24 mouse cellular contexts compared by ENCODE assay signal in genomic region chr11:114481037-114481436, GRCm38 (mm10).
DNase-seq lines count a peak whose midpoint lies in the region; ATAC-seq and TF ChIP-seq lines count a peak whose summit lies in the region.
"Had no signal": no experiment of that assay in that cellular context is flagged by ENCODE, and none has a peak within 500 bp of the region (broad histone marks: within the 10 kb centered on the region; RNA-seq: fewer than 3 reads in every experiment).

No protein-coding gene starts in this region.

- H3K36me3 ChIP-seq in midbrain, postnatal 0 days (ENCODE audit: insufficient read depth, low read length): no peaks in the 10 kb centered on the region
- H3K36me3 ChIP-seq in midbrain, embryonic 16.5 days (ENCODE audit: control insufficient read depth, insufficient read depth, low read length): no peaks in the 10 kb centered on the region
- H3K36me3 ChIP-seq: forebrain, embryonic 10.5 days; heart, embryonic 10.5 days; heart, embryonic 13.5 days; hindbrain, embryonic 15.5 days; intestine, embryonic 15.5 days had no signal

- no peak overlapping the region for H3K4me2 ChIP-seq in midbrain, postnatal 0 days (ENCODE audit: low read depth, low read length, poor library complexity, severe bottlenecking)
- no peak overlapping the region for H3K4me2 ChIP-seq in midbrain, embryonic 16.5 days (ENCODE audit: low read length)
- H3K4me2 ChIP-seq: forebrain, embryonic 13.5 days; heart, embryonic 13.5 days; hindbrain, embryonic 15.5 days; intestine, embryonic 15.5 days had no signal

- H3K27me3 ChIP-seq in midbrain, postnatal 0 days (ENCODE audit: insufficient read depth, low read length): no peaks in the 10 kb centered on the region
- H3K27me3 ChIP-seq in midbrain, embryonic 16.5 days (ENCODE audit: control insufficient read depth, insufficient read depth, low read depth, low read length): no peaks in the 10 kb centered on the region
- H3K27me3 ChIP-seq: forebrain, embryonic 13.5 days; hindbrain, embryonic 15.5 days; intestine, embryonic 15.5 days had no signal

- WGBS in midbrain, postnatal 0 days: 66% methylated on average over 7 of the region's 7 CpGs
- 68% methylated on average over 7 of the region's 7 CpGs for WGBS in midbrain, embryonic 16.5 days

- no peak for TF ChIP-seq POLR2A in brain, embryonic 14.5 days (IDR thresholded peaks at IDR 0.05; ENCODE audit: borderline replicate concordance, extremely low read depth, insufficient read depth, insufficient read length, poor library complexity, severe bottlenecking)

- no peak overlapping the region for H3K4me3 ChIP-seq in layer of hippocampus, adult 2 months
- H3K4me3 ChIP-seq in midbrain, postnatal 0 days (ENCODE audit: low read depth, low read length): no peak overlapping the region
- no peak overlapping the region for H3K4me3 ChIP-seq in midbrain, embryonic 16.5 days (ENCODE audit: low read depth, low read length)
- H3K4me3 ChIP-seq: forebrain, embryonic 10.5 days; forebrain, embryonic 13.5 days; heart, adult 2 months; heart, embryonic 10.5 days; heart, embryonic 13.5 days; hindbrain, embryonic 15.5 days; intestine, embryonic 15.5 days had no signal

- DNase-seq in cerebellum, adult 9-11 months: peak; percentile 59
- no peak for DNase-seq in cerebellum, postnatal 10 days
- DNase-seq in layer of hippocampus, adult 2 months (ENCODE audit: low spot score in 2 of 2): no peak
- DNase-seq in layer of hippocampus, postnatal 10 days (ENCODE audit: low spot score in 2 of 2): no peak
- DNase-seq in midbrain, postnatal 0 days (ENCODE audit: low spot score): no peak
- no peak for DNase-seq in brain, embryonic 14.5 days (ENCODE audit: low read depth)
- no peak for DNase-seq in spleen, postnatal 10 days (ENCODE audit: low spot score in 2 of 2)
- DNase-seq: adrenal gland, postnatal 10 days; adrenal gland, postnatal 36 days; cerebellum, adult 11 months; gastrocnemius, postnatal 10 days; gastrocnemius, postnatal 36 days; heart, adult 2 months; heart, postnatal 14 days; heart, postnatal 4 days had no signal

- no peak for ATAC-seq in midbrain, postnatal 0 days (ENCODE audit: low FRiP score)
- no peak for ATAC-seq in midbrain, embryonic 16.5 days
- ATAC-seq: CD4-positive, CD25-positive, alpha-beta regulatory T cell, adult 4 months; forebrain, embryonic 13.5 days; forebrain, embryonic 16.5 days; intestine, embryonic 15.5 days had no signal

- no peak overlapping the region for H3K9ac ChIP-seq in midbrain, postnatal 0 days (replicated peaks; ENCODE audit: low read length, poor library complexity, severe bottlenecking)
- H3K9ac ChIP-seq in midbrain, embryonic 16.5 days (ENCODE audit: low read depth, low read length): no peak overlapping the region
- H3K9ac ChIP-seq: forebrain, embryonic 13.5 days; heart, embryonic 13.5 days; hindbrain, embryonic 15.5 days; intestine, embryonic 15.5 days had no signal

- no peaks in the 10 kb centered on the region for H3K4me1 ChIP-seq in midbrain, postnatal 0 days (ENCODE audit: insufficient read depth, low read length)
- H3K4me1 ChIP-seq in midbrain, embryonic 16.5 days (ENCODE audit: control insufficient read depth, insufficient read depth, low read length): peaks cover 3% of the 10 kb centered on the region; the same call in 1 of the 2 replicates
- H3K4me1 ChIP-seq: intestine, embryonic 15.5 days had no signal

- H3K9me3 ChIP-seq in midbrain, postnatal 0 days (ENCODE audit: low read length): no peaks in the 10 kb centered on the region
- no peaks in the 10 kb centered on the region for H3K9me3 ChIP-seq in midbrain, embryonic 16.5 days (replicated peaks; ENCODE audit: control insufficient read depth, low read length, poor library complexity, severe bottlenecking)
- H3K9me3 ChIP-seq: forebrain, embryonic 10.5 days; forebrain, embryonic 13.5 days; heart, embryonic 10.5 days; heart, embryonic 13.5 days; hindbrain, embryonic 15.5 days; intestine, embryonic 15.5 days had no signal

- peak; percentile 34 for TF ChIP-seq CTCF in layer of hippocampus, adult 2 months (conservative IDR thresholded peaks at IDR 0.05)
- peak; percentile 30; the same call in 1 of the 2 replicates for TF ChIP-seq CTCF in midbrain, postnatal 0 days (IDR thresholded peaks at IDR 0.05)
- TF ChIP-seq CTCF in brain, embryonic 14.5 days (IDR thresholded peaks at IDR 0.05; ENCODE audit: borderline replicate concordance, extremely low read depth, insufficient read depth, insufficient read length): peak; percentile 10; the same call in 1 of the 2 replicates

- no peak overlapping the region for H3K27ac ChIP-seq in layer of hippocampus, adult 2 months
- H3K27ac ChIP-seq in midbrain, postnatal 0 days (ENCODE audit: low read depth, low read length): no peak overlapping the region
- no peak overlapping the region for H3K27ac ChIP-seq in midbrain, embryonic 16.5 days (ENCODE audit: low read length)
- H3K27ac ChIP-seq: forebrain, embryonic 10.5 days; forebrain, embryonic 13.5 days; heart, adult 2 months; heart, embryonic 10.5 days; heart, embryonic 13.5 days; hindbrain, embryonic 15.5 days; intestine, embryonic 15.5 days had no signal
